Mouse (Mus musculus): ENCODE measurements around the gene Prickle4.
A peak's percentile ranks its signal among the peaks of the same experiment; 100 is the strongest.

Gene Prickle4

DNA sequence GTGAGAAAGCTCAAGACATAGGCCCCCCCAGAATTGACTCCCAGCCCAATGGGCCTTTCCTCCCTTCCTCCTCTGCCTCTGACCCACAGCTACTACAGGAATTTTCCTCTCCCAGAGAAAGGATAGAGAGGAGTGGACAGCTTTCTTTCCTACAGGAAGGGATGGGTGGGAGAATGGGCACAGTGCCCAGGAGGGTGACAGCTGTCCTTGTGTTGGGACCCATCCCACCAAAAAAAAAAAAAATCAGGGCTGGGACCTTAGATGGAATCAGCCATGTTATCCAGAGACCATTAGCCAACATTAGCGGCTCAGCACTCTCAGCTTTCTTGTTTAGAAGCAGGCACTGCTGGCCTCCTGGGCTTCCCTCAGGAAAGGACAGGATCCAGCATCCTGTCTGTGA is 11.7 kb upstream of the Prickle4 start:
- DNase-seq (ENCODE audit: low read depth): no peak

DNA sequence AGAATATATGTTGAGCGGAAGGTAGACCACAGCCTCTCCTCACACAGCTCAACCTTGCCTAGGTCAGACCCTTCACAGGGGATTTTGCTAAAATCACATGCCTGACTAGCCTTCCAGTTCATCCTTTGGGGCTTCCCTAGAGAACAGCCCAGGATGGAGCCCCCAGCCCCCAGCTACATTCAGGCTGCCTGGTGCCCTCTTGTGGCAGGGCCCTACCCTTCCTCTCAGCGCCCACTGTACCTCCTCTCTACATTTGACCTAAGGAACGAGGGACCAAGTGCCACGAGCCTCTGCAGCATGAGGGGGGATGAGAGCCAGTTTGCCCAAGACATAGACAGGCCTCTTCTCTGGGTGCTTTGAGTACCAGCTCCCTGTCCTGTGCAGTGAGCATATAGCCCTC is 10.2 kb upstream of the Prickle4 start:
- no peak for DNase-seq (ENCODE audit: low read depth)

DNA sequence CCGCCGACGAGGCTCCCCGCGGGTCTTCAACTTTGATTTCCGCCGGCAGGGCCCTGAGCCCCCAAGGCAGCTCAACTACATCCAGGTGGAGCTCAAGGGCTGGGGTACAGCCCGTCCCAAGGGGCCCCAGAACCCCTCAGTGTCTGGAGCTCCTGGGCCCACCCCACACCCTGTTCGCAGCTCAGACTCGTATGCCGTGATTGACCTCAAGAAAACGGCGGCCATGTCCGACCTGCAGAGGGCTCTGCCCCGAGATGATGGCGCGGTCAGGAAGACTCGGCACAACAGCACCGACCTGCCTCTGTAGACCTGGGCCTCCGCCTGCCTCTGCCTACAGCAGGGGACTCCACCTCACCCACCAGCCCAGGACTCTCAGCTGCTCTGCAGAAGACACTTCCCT is 9.0 kb upstream of the Prickle4 start:
- DNase-seq (ENCODE audit: low read depth): no peak

DNA sequence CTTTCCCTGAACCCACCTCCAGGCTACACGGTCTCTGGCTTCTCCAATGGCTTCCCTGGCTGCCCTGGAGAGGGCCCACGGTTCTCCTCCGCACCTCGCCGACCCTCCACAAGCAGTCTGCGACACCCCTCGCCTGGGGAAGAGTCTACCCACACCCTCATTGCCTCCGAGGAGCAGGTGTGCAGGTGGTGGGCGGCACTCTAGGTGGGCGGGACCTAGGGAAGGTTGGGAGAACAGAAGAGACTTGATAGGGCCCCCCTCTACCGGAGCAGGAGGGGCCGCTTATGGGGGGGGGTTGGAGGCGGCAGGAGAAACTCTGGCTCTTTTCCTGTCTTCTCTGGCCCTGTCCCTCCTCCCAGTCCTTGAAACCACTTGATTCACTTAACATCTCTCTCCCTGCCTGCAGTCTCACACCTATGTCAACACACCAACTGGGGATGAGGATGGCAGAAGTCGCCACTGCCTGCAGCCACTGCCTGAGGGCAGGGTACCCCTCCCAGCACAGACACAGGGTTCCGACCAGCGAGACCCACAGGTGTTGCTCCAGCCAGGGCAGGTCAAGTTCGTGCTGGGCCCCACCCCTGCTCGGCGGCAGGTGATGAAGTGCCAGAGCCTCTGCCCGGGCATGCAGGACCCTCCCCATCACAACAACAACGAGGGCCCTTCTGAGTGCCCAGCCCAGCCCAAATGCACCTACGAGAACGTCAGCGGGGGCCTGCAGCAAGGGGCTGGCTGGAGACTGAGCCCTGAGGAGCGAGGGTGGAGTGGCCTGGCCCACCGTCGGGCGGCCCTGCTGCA is 8.2 kb upstream of the Prickle4 start:
- no peak for DNase-seq (ENCODE audit: low read depth)

DNA sequence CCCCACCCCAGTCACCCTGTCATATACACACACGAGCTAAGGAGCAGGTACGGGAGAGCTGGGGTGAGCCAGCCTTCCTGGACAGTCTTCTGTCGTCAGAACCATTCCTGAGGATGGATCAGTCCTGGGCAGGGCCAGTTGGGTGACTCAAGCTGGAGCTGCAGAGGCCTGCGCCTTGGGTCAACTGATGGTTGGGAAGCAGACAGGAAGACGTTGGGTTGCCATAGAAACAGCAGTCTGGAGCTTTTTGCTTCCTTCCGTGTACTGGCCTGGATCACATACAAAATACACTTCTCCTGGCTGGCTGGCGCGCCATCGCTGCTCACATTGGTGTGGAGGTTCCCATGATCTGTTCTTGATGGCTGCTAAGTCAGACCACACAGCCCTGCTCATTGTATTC is 7.3 kb upstream of the Prickle4 start:
- DNase-seq (ENCODE audit: low read depth): no peak

DNA sequence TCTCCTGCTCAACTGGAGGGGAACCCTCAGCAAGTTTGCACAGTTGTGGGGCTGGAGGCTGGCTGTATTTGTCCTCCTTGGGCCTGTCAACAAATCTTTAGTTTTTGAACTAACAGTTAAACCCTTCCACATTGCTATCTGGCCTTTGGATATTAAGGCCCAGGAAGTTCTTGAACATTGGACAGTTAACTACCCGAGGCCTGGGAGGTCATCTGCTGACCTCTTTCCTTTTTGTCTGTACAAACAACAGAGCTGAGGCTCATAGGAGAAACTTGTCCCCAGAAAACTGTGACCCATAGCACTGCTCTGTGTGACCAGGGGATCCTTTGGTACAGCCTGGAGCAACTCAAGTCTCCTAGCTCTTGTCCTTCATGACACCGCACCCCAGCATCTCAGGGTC is 4.5 kb upstream of the Prickle4 start:
- no peak for DNase-seq (ENCODE audit: low read depth)

DNA sequence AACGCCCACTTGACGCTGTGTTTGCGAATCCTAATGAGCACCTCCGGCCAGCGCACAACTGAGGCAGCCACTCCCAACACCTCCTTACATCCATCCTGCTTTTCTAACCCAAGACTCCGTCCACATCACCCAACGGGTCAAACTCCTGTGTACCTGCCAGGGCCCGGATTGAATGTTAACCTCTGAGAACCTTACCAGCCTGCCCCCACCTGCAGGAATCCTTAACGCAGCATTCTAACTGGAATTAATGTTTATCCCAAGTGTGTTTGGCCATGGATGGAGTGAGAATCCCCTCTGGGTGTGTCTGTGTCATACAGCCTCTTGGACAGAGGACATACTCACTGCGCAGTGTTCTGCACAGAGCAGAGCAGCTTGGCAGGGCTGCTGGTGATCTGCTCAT is 3.6 kb upstream of the Prickle4 start:
- DNase-seq (ENCODE audit: low read depth): no peak

DNA sequence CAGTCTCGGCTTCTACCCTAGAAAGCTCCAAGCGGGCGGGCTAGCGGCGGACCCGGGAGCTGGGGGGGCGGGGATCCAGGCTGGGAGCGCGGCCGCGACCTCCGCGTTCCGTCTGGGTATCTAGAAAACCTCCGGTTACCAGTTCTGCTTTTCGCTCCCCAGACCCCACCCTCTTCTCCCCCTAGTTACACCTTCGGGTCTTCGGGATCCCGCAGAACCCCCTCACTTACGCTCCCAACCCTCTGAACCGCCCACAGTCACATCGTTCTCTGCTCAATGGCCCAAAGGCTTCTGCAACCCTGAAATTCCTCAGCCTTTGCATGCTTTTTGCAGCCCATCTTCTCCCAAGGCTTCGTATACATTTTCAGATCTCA is 788 bp upstream of the Prickle4 start:
- DNase-seq (ENCODE audit: low read depth): no peak

DNA sequence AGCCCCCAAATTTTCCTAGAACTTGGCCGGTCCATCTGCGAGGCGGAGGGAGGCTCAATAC is 264 bp downstream of the Prickle4 start, which contains the start of gene Gm21981:
Gene Gm21981 (minus strand): TSS at position 14 of the 61 bp plus-strand sequence.
- no peak for DNase-seq (ENCODE audit: low read depth)

DNA sequence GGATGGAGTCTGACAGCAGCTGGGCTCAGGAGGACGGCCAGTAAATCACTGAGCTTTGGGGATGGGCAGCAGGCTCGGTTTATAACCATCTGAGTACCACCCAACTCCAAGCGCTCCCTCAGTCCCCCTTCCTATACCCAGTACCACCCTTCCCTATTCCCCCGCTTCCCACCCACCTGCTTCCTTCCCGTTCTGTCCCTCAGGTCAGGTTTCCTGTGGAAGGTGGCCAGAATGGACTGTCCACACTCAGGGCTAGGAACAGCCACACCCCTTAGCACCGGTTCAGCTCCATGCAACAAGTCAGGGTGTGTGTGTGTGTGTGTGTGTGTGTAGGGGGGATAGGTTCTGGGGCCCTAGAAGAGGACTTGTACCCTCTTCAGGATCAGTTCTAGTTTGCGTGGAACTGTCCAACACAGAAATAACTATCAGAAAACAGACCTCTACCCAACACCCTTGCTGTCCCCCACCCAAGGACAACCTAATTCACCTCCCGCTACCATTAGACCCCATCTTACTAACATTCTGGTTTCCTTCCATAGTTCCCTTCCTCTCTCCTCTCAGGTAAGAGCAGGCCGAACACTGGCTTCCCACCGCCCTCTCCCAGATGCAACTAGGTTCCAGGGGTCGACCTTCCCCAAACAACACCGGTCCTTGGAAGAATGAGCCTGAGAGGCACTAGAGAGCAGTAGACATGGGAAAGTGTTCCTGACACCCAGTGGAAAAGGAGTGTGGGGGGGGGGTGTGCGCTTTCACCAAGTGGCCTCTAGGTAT is 680 bp downstream of the Prickle4 start:
- DNase-seq (ENCODE audit: low read depth): no peak

DNA sequence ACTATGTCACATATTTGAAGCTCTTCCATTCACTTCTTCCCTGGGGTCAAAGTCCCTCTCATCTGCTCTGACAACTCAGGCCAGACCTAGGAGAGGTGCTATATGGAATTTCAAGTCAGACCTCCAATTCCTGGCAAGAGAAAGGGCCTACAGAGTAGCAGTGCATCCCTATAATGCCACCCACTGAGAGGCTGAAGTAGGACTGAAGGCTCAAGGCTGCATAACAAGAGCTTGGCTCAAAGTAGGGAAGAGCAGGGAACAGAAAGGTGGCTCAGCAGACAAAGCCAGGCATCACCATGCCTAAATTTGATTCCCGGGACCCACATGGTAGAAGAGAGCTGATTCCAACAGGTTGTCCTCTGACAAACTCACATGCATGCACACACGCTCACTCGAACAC is 2.9 kb downstream of the Prickle4 start:
- DNase-seq (ENCODE audit: low read depth): no peak

DNA sequence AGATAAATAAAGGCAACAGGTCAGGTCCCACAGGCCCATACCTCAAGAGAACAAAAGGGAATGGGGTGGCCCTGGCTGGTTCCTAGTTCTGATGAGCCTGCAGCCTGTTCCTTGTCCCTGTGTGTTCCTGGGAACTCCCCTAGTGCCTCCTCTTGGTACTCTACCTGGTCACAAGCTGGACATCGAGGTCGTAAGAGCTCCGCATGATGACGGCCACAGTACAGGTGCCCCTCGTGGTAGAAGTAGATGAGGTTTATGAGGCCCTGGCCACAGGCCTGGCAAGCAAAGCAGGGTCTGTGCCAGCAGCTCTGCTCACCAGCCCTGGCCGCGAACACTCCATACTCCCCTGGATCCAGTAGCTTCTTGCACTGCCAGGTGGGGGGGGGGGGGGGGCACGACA is 4.6 kb downstream of the Prickle4 start:
- DNase-seq (ENCODE audit: low read depth): no peak

DNA sequence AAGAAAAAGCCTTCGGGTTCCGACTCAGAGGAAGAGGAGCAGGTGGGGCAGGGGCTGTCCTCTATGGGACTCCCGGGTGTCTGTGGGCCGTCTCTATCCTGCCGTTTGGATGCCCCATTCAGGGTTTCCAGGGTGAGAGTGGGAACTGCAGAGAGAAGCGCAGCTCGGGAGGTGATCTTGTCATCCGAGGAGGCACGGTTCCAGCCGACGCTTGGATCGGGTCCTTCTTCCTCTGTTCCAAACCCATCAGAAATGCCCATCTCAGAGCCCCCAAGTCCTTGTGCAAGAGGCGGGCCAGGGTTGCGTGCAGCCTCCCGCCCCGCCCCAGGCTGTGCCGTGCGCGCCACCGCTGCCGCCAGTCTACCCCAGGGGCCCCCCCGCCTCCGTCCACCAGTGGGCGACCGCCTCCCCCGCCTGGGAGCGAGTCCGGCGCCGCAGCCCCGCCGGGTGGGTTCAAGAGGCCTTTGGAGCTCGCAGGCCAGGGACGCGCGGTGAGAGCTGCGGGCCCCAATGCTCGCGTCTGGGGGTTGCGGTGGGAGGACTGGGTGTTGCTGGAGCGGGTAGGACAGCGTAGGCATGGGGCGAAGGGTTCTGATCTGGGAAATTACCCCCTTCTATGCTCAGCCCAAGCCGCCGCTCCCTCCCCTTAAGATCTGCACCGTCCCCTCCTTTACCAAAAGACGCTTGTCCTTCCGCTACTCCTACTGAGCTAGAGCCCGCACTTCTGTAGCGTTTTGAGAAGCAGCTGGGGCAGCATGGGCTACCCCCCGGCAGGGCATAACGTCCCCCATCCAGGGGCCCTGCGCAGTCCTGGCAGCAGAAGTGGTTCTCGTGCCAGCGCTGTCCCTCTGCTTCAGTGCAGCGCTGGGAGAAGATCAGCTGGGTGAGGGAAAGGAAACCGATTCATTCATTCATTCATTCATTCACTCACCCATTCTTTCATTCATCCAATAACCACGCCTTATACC is 5.6 kb downstream of the Prickle4 start, which contains the start of gene Frs3:
Gene Frs3 (plus strand): TSS at position 423 of the 968 bp plus-strand sequence.
- peak; percentile 61 for DNase-seq (ENCODE audit: low read depth)

DNA sequence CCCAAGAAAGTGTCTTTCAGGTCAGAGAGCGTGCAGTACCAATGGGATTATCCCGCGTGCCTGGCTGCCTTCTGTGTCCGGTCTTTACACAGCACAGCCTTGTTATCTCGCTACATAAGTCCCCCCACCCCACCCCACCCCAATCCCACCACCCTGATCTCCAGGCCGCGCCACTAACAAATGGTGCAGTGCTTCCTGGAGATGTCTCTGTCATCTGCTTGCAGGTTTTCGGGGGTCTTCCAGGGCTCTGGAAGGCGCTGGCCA is 6.3 kb downstream of the Prickle4 start, which contains the start of gene Tomm6:
Gene Tomm6 (minus strand): TSS at position 43 of the 264 bp plus-strand sequence.
- no peak for DNase-seq (ENCODE audit: low read depth)

DNA sequence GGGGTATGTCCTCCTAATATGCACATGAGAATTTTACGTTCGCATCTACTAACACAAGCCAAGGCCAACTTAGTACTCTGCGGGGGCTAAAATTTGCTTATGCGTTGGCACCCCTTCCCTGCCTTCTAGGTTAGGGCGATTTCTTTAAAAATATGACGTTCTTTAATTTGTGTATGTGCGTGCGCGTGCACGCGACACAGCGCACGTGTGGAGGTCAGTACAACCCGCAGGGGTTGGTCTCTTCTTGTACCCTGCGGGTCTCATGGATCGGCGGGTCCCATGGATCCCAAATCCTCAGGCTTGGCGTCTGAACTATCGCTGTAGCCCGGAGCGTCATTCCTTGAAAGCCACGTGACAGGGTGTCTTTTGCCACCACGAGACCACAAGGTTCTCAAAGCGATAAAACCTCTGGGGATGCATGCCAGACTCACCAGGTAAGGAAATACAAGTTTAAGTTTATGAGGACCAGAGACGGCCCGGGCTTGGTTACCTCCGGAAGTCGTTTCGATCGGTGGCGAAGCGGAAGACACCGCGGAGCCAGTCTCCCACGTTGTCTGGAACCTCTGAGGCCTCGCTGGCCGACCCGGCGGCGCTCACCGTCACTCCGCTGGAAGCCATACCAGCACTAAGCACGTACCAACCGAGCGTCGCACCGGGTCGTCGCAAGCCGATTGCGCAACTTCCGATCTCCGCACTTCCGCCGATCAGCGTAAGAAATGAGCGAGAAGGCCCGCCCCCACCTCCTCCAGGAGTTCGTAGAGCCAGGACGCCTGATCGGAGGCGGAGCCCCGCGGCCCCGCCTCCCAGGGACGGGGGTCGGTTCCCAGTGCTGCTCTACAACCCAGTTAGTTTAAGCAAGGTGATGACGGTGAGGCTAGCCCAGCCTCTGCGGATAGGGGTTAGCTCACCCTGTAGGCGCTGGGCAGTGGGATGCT is 6.9 kb downstream of the Prickle4 start:
- peak; percentile 96 for DNase-seq (ENCODE audit: low read depth)

DNA sequence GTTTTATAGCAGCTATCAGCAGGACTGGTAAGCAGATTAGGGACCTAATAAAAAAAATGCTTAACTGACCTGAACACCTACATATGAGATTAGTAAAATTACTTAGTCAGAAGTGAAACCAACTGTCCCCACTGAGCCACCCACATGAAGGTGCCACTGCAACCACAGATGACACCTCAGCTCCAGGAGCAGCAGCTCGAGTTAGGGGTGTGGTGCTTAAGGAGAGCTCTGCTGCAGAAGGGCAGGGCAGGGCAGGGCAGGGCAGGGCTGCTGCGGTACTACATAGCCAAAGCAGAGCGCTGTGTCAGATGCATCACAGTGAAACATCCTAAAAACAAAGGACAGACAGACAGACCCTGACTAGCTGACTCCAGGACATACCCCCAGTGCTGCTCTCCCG is 11.7 kb downstream of the Prickle4 start:
- no peak for DNase-seq (ENCODE audit: low read depth)

DNA sequence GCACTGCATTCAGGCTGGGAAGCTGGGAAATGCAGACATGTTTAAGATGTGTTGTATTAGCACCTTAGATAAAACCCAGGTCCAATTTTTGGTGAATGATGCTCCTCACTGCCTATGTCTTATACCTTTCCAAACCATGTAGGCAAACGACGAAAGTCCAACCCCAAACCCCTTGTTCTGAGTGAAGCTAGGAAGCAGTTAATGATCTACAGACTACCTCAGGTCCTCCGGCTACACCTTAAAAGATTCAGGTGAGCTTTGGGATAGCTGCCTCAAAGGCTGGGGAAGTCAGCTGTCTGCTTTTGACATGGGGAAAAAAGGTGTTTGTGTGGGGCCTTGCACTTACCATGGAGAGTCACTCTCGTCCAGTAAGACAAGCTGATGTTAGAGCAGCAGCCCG is 15.8 kb downstream of the Prickle4 start:
- no peak for DNase-seq (ENCODE audit: low read depth)

DNA sequence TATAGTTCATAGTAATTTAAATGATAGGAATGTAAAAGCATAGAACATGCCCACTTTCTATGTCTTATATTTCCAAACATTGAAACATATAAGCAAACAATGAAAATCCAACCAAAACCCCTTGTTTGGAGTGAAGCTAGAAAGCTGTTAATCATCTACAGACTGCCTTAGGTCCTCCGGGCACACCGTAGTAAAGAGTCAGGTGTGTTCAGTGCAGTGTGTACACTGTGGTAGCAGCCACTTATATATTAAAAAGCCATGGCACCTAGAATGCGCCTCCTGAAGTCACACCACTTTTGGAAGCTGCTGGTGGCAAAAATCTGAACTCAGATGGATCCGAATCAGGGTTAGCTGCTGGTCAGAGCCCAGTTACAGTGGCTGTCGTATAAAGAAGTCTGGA is 16.3 kb downstream of the Prickle4 start:
- DNase-seq (ENCODE audit: low read depth): no peak

DNA sequence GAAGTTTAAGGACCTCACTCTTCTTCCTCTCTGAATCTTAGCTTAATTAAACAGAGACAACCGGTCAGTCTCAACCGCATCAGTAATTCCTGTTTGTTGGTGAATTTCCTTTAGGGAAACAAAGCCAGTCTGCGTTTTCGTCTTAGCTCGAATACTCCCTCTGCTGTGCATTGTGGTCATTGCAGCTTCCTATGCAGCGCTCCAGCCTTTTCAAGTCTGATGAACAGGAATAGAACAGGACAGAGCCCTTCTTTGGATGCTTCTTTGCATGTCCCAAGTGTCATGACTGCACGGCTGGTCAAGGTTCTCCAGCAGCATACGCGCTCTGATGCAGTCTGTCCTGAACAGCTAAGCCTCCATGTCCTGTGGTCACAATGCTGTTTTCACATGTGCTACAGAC is 18.0 kb downstream of the Prickle4 start:
- peak; percentile 79 for DNase-seq (ENCODE audit: low read depth)

DNA sequence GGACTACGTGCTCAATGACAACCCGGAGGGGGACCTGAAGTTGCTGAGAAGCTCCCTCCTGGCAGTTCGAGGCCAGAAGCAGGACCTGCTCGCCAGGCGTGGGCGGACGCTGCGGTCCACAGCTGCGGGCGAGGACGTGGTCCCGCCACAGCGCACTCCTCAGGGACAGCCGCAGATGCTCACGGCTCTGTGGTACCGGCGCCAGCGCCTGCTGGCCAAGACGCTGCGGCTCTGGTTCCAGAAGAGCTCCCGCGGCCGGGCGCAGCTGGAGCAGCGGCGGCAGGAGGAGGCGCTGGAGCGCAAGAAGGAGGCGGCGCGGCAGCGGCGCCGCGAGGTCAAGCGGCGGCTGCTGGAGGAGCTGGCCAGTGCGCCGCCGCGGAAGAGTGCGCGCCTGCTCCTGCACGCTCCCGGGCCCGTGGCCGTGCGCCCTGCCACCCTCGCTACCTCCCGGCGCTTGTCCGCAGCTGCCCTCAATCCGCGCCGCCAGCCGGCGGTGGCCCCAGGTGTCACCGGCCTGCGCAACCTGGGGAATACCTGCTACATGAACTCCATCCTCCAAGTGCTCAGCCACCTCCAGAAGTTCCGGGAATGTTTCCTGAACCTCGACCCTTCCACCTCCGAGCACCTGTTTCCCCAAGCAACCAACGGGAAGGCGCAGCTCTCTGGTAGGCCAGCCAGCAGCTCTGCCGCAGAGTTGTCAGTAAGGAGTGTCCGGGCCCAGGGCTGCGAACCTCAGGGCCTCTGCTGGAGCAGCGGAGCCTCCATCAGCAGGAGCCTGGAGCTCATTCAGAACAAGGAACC is 22.0 kb downstream of the Prickle4 start:
- no peak for DNase-seq (ENCODE audit: low read depth)

DNA sequence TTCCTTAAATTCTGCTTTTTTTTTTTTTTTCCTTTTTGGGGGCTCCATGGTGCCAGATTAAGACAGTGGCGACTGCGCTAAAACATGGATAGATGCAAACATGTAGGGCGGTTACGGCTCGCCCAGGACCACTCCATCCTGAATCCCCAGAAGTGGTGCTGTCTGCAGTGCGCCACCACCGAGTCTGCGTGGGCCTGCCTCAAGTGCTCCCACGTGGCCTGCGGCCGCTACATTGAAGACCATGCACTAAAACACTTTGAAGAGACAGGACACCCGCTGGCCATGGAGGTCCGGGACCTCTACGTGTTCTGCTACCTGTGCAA is 22.6 kb downstream of the Prickle4 start:
- DNase-seq (ENCODE audit: low read depth): no peak

Data from naive thymus-derived CD4-positive, alpha-beta T cell, adult 2 months (primary cell).